Mouse (Mus musculus): Measurements from ENCODE around the gene Mettl24.

GRCm38 (mm10) chr10:40713829-40714228 is 30.7 kb downstream of the Mettl24 start:
- no peak for TF ChIP-seq CTCF (conservative IDR thresholded peaks at IDR 0.05; ENCODE audit: insufficient read depth, insufficient read length, low read depth, low read length)
- no peak for TF ChIP-seq POLR2A (IDR thresholded peaks at IDR 0.05; ENCODE audit: low read depth, low read length)

All from kidney, adult 2 months (tissue).